Mouse (Mus musculus): ENCODE results near the gene Tmod3.

- TF ChIP-seq CTCF (IDR thresholded peaks at IDR 0.05; ENCODE audit: control insufficient read depth, insufficient read depth, low read length), result no peak
- no peak for TF ChIP-seq POLR2A (IDR thresholded peaks at IDR 0.05; ENCODE audit: borderline replicate concordance, control insufficient read depth, low read depth, low read length)
These were observed 18.0 kb downstream of the Tmod3 start for GRCm38 (mm10) chr9:75541497-75541896.
